Mouse (Mus musculus) olfactory bulb, adult 2 months (tissue): ENCODE results near the gene Uvrag.

Experiments
- CTCF ChIP-seq: fragments of 200-500 bp; IDR thresholded peaks from 2 replicates; pipeline ENCODE4 v1.5.1; 2012; ENCODE audit warnings: low read depth, mild to moderate bottlenecking, low read length, moderate library complexity; ENCODE audit not compliant: insufficient read depth
- POLR2A ChIP-seq: fragments of 200-500 bp; IDR thresholded peaks from 2 replicates; pipeline ENCODE4 v1.6.1; 2012; ENCODE audit warnings: mild to moderate bottlenecking, low read depth, low read length, moderate library complexity; ENCODE audit not compliant: insufficient read depth

GRCm38 (mm10) chr7:98881887-98882286 is 259.1 kb downstream of the Uvrag start:
- no peak for TF ChIP-seq CTCF
- no peak for TF ChIP-seq POLR2A
